Mouse (Mus musculus): ENCODE data around the gene Ranbp1. TPM values are rescaled to one million over a fixed set of nuclear protein-coding genes. Genes with fewer than 3 reads are reported as not detected.

Gene Ranbp1
- total and polyA plus RNA-seq, 2 experiments from 2014 or later = 171 to 428 TPM

- no peak within 1 kb of the TSS for H3K4me3 ChIP-seq (ENCODE audit: low read depth, low read length)
- H3K27me3 ChIP-seq (ENCODE audit: insufficient read depth, low read length) = no peaks in the 10 kb centered on the region
- no peaks in the 10 kb centered on the region for H3K9me3 ChIP-seq (ENCODE audit: low read length)
- ATAC-seq = no peak
- H3K4me1 ChIP-seq (ENCODE audit: insufficient read depth) = peaks cover 19% of the 10 kb centered on the region
- TF ChIP-seq CTCF (IDR thresholded peaks at IDR 0.05; ENCODE audit: low read depth) = no peak
- no peak within 1 kb of the TSS for H3K4me2 ChIP-seq (ENCODE audit: low read depth)
- no peak within 1 kb of the TSS for H3K27ac ChIP-seq (ENCODE audit: low read depth, low read length)
- DNase-seq = no peak
- H3K36me3 ChIP-seq (ENCODE audit: insufficient read depth) = peaks cover 10% of the 10 kb centered on the region
- H3K9ac ChIP-seq = no peak within 1 kb of the TSS
- WGBS = 85% methylated on average over 4 of the region's 4 CpGs
Observed at GRCm38 (mm10) chr16:18217579-18217978, 31.0 kb downstream of the Ranbp1 start, which contains the start of gene Ccdc188. TSS of gene Ccdc188 (plus strand) at chr16:18217879.

GRCm38 (mm10) chr16:18214858-18215257, 33.7 kb downstream of the Ranbp1 start:
- Histone ChIP-seq H3K27me3 (ENCODE audit: insufficient read depth, low read length) (no peaks in the 10 kb centered on the region), H3K4me1 (ENCODE audit: insufficient read depth) (peaks cover 19% of the 10 kb centered on the region), H3K9me3 (ENCODE audit: low read length) (no peaks in the 10 kb centered on the region), H3K4me3 (ENCODE audit: low read depth, low read length) (no peak overlapping the region), H3K36me3 (ENCODE audit: insufficient read depth) (no peaks in the 10 kb centered on the region), H3K27ac (ENCODE audit: low read depth, low read length) (peak overlapping the region; percentile 67; the same call in 1 of the 2 replicates), H3K4me2 (ENCODE audit: low read depth) (peak overlapping the region; percentile 33), H3K9ac (no peak overlapping the region)
- TF ChIP-seq CTCF (IDR thresholded peaks at IDR 0.05; ENCODE audit: low read depth) = no peak
- 49% methylated on average over 7 of the region's 7 CpGs for WGBS
- ATAC-seq (no peak), DNase-seq (no peak)

- 10% methylated on average over 6 of the region's 6 CpGs for WGBS
- Histone ChIP-seq H3K4me3 (ENCODE audit: low read depth, low read length) (no peak overlapping the region), H3K4me2 (ENCODE audit: low read depth) (peak overlapping the region; percentile 33), H3K36me3 (ENCODE audit: insufficient read depth) (no peaks in the 10 kb centered on the region), H3K9ac (no peak overlapping the region; the same call in 1 of the 2 replicates), H3K9me3 (ENCODE audit: low read length) (no peaks in the 10 kb centered on the region), H3K27ac (ENCODE audit: low read depth, low read length) (peak overlapping the region; percentile 75), H3K4me1 (ENCODE audit: insufficient read depth) (peaks cover 19% of the 10 kb centered on the region), H3K27me3 (ENCODE audit: insufficient read depth, low read length) (no peaks in the 10 kb centered on the region)
- no peak for TF ChIP-seq CTCF (IDR thresholded peaks at IDR 0.05; ENCODE audit: low read depth)
- ATAC-seq = peak; percentile 93
- DNase-seq = peak; percentile 91
Observed at GRCm38 (mm10) chr16:18213689-18214088, 34.8 kb downstream of the Ranbp1 start.

- Histone ChIP-seq H3K36me3 (ENCODE audit: insufficient read depth) (no peaks in the 10 kb centered on the region), H3K9me3 (ENCODE audit: low read length) (no peaks in the 10 kb centered on the region), H3K9ac (peak overlapping the region; percentile 14; the same call in 1 of the 2 replicates), H3K27ac (ENCODE audit: low read depth, low read length) (no peak overlapping the region), H3K4me1 (ENCODE audit: insufficient read depth) (peaks cover 19% of the 10 kb centered on the region), H3K4me2 (ENCODE audit: low read depth) (no peak overlapping the region), H3K4me3 (ENCODE audit: low read depth, low read length) (no peak overlapping the region), H3K27me3 (ENCODE audit: insufficient read depth, low read length) (no peaks in the 10 kb centered on the region)
- WGBS = 47% methylated on average over 10 of the region's 10 CpGs
- peak; percentile 96 for DNase-seq
- peak; percentile 99 for TF ChIP-seq CTCF (IDR thresholded peaks at IDR 0.05; ENCODE audit: low read depth)
- ATAC-seq = peak; percentile 2; the same call in 1 of the 2 replicates
Observed at GRCm38 (mm10) chr16:18211417-18212171, 36.9 kb downstream of the Ranbp1 start.

GRCm38 (mm10) chr16:18210701-18211416, 37.7 kb downstream of the Ranbp1 start:
- Histone ChIP-seq H3K27me3 (ENCODE audit: insufficient read depth, low read length) (no peaks in the 10 kb centered on the region), H3K4me1 (ENCODE audit: insufficient read depth) (peaks cover 19% of the 10 kb centered on the region), H3K4me2 (ENCODE audit: low read depth) (no peak overlapping the region), H3K36me3 (ENCODE audit: insufficient read depth) (no peaks in the 10 kb centered on the region), H3K27ac (ENCODE audit: low read depth, low read length) (no peak overlapping the region), H3K9ac (no peak overlapping the region), H3K9me3 (ENCODE audit: low read length) (no peaks in the 10 kb centered on the region), H3K4me3 (ENCODE audit: low read depth, low read length) (no peak overlapping the region)
- peak; percentile 91 for TF ChIP-seq CTCF (IDR thresholded peaks at IDR 0.05; ENCODE audit: low read depth)
- DNase-seq = peak; percentile 72
- 29% methylated on average over 8 of the region's 8 CpGs for WGBS
- no peak for ATAC-seq

GRCm38 (mm10) chr16:18203430-18204091, 45.0 kb downstream of the Ranbp1 start:
- no peak overlapping the region for H3K27ac ChIP-seq (ENCODE audit: low read depth, low read length)

More at GRCm38 (mm10) chr16:18203430-18204091, 45.0 kb downstream of the Ranbp1 start:
- H3K4me3 ChIP-seq (ENCODE audit: low read depth, low read length) = no peak overlapping the region
- H3K27me3 ChIP-seq (ENCODE audit: insufficient read depth, low read length) = no peaks in the 10 kb centered on the region
- H3K9ac ChIP-seq = no peak overlapping the region
- no peaks in the 10 kb centered on the region for H3K36me3 ChIP-seq (ENCODE audit: insufficient read depth)
- H3K9me3 ChIP-seq (ENCODE audit: low read length) = no peaks in the 10 kb centered on the region
- TF ChIP-seq CTCF (IDR thresholded peaks at IDR 0.05; ENCODE audit: low read depth) = no peak
- ATAC-seq = no peak
- DNase-seq = no peak
- no peak overlapping the region for H3K4me2 ChIP-seq (ENCODE audit: low read depth)
- 56% methylated on average over 7 of the region's 7 CpGs for WGBS
- H3K4me1 ChIP-seq (ENCODE audit: insufficient read depth) = no peaks in the 10 kb centered on the region

All from forebrain, postnatal 0 days (tissue).